Mouse (Mus musculus) heart, postnatal 0 days (tissue): Measurements from ENCODE around the gene Mog.

Experiments
- CTCF ChIP-seq: IDR thresholded peaks from 2 replicates; pipeline ENCODE4 v1.5.1; 2016; ENCODE audit warnings: antibody characterized with exemption, control low read depth, low read depth
- EP300 ChIP-seq: IDR thresholded peaks from 2 replicates; pipeline ENCODE4 v1.6.1; 2016; ENCODE audit warnings: antibody characterized with exemption, low read depth

- peak; percentile 41 for TF ChIP-seq CTCF
- no peak for TF ChIP-seq EP300
Measured at GRCm38 (mm10) chr17:37049570-37050310, 26.5 kb upstream of the Mog start.
